Mouse (Mus musculus) urinary bladder, postnatal 4 days (tissue): ENCODE results near the gene Tarsl2.

Source experiments
- DNase-seq, 2 experiments: peaks; one replicate each; pipeline ENCODE4 v3.0.0; 2021 to 2022; ENCODE audit warnings: low spot score in 2 of 2

The Tarsl2 gene

DNA sequence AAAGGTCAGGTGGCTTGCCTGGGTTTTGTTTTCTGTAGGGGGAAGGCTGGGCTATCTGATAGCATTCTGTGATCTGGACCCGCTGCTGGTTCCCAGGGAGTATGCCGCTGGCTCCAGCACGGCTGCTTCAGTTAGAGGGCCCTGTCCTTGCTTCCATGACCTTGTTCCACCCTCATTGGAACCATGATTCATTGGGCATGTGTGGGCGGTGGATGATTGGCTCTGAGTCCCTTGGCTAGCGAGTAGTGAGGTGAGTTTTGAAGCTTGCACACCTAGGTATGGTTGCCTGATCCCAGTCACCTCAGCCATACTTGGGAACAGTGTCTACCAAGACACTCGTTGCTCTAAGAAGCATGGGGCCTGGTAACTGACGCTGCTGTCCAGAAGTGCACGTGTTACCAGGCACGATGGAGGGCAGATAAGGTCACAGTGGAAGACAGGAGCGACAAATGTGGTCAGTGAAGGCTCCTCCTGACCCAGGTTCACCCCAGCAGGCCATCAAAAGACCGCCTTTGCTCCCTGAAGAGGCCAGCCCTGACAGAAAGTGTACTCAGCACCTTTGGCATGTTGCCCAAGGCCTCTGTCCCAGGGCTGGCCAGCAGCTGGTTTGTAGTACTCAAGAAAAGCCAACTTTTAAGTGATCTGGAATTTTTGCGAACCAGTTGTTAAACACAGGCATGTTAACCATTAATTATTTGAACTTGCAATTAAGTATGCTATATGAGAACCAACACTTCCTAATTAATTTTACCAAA is 92.8 kb downstream of the Tarsl2 start:
- DNase-seq = peak in 1 of 2 experiments; percentile 23
